Mouse (Mus musculus): ENCODE results near the gene Olfr1094.

DNA sequence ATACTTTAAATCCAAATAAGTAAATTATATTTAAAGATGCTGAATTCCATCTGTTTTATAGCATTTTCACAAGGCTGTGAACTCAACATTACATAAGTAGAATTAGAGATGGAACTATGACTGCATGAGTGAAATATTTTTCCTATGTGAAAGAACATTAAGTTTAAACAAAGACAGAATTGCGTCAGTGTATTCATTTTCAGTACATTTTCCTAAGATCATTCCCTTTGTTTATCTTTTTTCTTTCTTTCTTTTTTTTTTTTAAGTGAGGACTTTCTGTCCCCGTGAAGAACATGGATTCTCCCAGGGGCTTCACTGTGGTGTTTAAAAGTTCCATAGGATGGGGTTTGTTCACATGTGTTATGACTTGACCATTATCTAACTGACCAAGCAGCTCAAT, 42.3 kb upstream of the Olfr1094 start, which contains the start of gene Olfr1093:
- TF ChIP-seq POLR2A (IDR thresholded peaks at IDR 0.05; ENCODE audit: borderline replicate concordance, extremely low read depth, low read depth, low read length) (no peak), CTCF (IDR thresholded peaks at IDR 0.05; ENCODE audit: insufficient read depth, low read length) (no peak)

All from lung, adult 2 months (tissue).